Mouse (Mus musculus) right cerebral cortex, postnatal 4 days (tissue): Measurements from ENCODE around the gene Bri3.
A peak's percentile ranks its signal among the peaks of the same experiment; 100 is the strongest.

ENCODE experiments used
- DNase-seq: peaks from one replicate; pipeline ENCODE4 v3.0.0-alpha.2; 2022

Bri3 gene

GRCm38 (mm10) chr5:144441831-144442271 lies 197.6 kb downstream of the Bri3 start:
- no peak for DNase-seq

DNA sequence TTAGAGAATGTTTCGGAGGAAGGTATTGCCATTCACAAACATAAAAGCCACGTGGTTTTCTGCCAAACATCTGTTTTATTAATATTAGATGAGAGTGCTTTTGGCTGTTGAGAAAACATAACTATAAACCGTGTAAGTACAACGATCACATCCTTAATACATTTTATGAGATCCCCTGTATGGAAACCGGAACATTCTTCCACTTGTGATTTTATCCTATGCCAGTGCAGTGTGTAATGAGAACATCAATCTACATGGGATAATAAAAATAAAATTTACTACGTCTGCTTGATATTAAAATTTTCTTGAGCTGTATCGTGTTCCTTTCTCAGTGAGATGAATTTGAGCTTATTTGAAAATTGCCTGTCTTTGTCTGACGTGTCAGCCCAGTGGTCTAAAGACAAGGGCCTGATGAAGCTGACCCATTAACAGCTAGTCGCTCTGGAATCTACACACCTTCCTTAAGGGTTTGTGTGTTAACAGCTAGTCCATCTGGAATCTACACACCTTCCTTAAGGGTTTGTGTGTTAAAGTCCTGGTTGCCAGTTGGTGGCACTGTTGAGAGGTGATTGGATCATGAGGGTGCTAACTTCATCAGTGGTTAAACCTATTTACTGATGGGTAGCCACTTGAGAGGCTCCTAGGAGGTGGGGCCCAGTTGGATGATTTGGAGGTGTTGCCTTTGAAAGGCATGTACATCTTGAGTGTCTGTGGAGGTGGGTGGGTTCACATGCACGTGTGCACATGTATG lies 202.4 kb downstream of the Bri3 start:
- DNase-seq, result no peak

- DNase-seq, result no peak
These were observed 203.0 kb downstream of the Bri3 start for GRCm38 (mm10) chr5:144447226-144447616.

DNA sequence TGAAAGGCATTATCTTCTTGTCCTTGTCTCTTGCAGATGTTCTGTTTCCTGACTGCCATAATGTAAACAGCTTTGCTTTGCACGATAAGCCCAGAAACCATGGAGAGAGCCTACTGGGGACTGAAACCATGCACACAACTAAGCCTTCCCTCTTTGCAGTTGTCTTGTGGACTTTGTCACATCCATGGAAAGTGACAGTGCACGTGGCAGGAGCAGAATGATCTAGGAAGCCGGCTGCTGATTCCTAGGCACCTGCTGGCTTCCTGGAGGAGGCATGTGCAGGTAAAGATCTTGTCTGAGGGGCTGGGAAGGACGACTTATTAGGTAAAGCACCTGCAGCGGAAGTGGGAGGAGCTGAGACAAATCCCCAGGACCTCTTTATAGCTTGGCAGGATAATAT lies 203.7 kb downstream of the Bri3 start:
- no peak for DNase-seq

DNA sequence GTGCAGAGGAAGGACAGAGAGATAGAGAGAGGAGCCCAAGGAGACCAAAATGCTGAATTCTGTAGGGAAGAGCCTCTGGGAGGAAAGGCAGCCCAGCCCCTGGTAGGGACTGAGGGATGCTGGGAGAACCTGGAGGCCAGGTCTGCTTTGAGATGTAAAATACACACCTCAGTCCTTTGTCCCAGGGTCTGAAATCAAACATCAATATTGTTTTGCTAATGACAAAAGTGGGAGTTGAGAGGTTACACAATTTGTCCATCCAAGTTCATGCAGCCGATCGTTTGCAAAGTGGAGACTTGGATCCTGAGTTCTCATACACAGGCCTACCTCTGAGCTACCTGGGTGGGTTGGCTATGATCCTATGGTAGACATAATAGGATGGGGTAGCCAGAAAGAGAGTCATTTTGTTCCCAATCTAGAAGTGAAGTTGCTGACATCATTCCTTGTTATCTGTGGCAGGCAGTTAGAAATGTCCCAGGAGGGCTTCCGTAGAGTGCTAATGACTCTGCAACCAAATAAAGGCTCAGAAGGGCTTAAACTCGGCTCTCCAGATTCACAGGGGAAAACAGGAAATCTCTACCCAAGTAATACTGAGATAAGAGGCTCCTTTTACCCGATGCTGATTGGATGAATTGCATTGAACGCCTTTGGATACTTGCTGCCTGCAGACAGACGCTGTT lies 208.7 kb downstream of the Bri3 start:
- no peak for DNase-seq

DNA sequence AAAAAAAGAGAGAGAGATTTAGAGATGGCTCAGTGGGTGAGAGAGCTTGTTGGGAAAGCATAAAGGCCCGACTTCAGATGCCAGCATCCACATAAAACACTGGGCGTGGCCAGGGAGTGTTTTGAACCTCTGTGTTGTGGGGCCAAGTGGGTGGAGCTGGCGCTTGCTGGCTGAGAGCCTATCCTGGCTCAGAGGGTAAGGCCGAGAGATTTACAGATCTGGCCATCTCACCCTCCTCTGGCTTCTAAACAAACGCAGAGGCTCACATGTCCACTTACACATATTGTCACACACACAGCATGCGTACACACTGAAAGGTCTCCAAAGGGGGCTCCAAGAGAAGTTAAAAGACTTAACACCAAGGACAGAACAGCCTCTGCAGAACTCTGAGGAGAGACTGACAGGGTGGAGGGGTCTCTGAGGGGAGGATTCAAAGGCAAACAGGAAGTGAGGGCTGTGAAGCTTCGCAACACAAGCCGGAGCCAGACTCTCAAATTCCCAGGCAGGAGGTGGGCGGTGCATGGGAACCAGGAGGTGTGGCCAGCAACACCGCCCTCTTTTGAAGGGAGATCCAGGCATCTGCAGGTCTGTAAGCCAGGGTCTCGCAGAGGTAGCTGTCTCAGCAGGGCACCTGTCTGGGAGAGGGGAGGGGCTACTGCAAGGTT lies 213.5 kb downstream of the Bri3 start:
- no peak for DNase-seq

- DNase-seq, result no peak
These were observed 222.8 kb downstream of the Bri3 start for GRCm38 (mm10) chr5:144466987-144467386.

- no peak for DNase-seq
These were observed 228.8 kb downstream of the Bri3 start for GRCm38 (mm10) chr5:144473056-144473455.

GRCm38 (mm10) chr5:144479677-144480171 lies 235.5 kb downstream of the Bri3 start:
- DNase-seq, result peak; percentile 19

GRCm38 (mm10) chr5:144483659-144484375 lies 239.6 kb downstream of the Bri3 start:
- DNase-seq, result no peak

- no peak for DNase-seq
These were observed 247.1 kb downstream of the Bri3 start for GRCm38 (mm10) chr5:144491308-144491707.
